Mouse (Mus musculus) erythroblast, embryonic 14.5 days (primary cell): ENCODE measurements around the gene Magi1.

Experiments
- GATA1 ChIP-seq: IDR thresholded peaks from 2 replicates; pipeline ENCODE4 v1.6.1; 2012; ENCODE audit warnings: low read length, inconsistent platforms, mixed read lengths
- TAL1 ChIP-seq: IDR thresholded peaks from 3 replicates; pipeline ENCODE4 v1.6.1; 2012; ENCODE audit warnings: low read length, inconsistent platforms, mixed read lengths

- TF ChIP-seq GATA1 (no peak), TAL1 (no peak)
Observed at GRCm38 (mm10) chr6:93724749-93725148, 559.0 kb downstream of the Magi1 start.
